8 mouse cellular contexts compared by ENCODE assay signal in the genomic region with DNA sequence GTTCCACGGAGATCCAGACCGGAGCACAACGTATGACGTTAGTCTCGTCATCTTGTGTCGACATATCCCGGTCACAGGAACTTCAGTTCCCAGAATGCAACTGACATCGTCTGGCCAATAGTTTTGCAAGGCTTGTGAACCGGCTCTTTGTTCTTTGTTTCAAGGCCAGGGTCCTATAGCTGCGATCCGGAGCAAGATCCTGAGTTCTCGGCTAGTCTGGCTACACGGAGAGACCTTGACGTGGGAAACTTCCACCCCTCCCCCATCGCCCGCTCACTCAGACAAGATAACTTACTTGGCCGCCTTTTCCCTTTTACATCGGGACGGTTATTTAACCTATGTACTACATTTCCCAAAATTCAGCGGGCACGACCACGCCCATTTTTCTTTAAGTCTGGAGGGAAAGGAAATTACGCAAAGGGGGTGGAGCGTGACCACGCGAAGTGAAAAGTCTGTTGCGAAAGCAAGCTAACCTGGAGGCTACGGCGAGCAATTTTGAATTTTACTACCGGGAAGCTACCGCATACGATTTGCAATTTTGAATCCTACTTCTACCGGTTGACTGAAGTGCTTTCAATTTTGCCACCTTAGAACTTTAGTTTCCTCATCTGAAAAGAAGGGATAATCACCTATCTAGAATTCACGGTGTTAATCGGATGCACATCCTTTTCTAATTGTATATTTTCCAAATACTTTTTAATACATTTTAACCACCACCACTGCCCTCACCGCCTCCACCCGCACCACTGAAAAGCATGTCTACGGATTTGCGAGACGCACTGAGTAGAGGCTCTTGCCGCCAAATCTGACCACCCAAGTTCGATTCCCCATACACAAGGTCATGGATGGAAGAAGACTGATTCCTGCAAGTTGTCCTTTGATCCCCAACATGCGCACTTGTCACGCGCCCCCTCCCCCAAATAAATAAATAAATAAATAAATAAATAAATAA. TPM values are rescaled to one million over a fixed set of nuclear protein-coding genes. Genes with fewer than 3 reads are reported as not detected.
DNase-seq lines count a peak whose midpoint lies in the region; ATAC-seq lines count a peak whose summit lies in the region.

TSS of gene Ftsj1 (minus strand) at position 73 of the 952 bp plus-strand sequence.

- H3K36me3 ChIP-seq in forebrain, embryonic 11.5 days (ENCODE audit: control insufficient read depth, insufficient read depth, low read length) = no peaks in the 10 kb centered on the region
- 0 out of 2 replicates have a peak, but pooled peaks cover 2% of the 10 kb centered on the region for H3K36me3 ChIP-seq in heart, embryonic 16.5 days (ENCODE audit: control insufficient read depth, insufficient read depth)
- H3K36me3 ChIP-seq in liver, embryonic 15.5 days (replicated peaks) = peaks cover 13% of the 10 kb centered on the region
- H3K36me3 ChIP-seq in neural tube, embryonic 12.5 days = no peaks in the 10 kb centered on the region

- peak; percentile 93 for ATAC-seq in forebrain, embryonic 11.5 days (replicated peaks; ENCODE audit: low FRiP score)
- ATAC-seq in heart, embryonic 16.5 days (replicated peaks; ENCODE audit: extremely low read depth, insufficient read depth, low FRiP score) = peak; percentile 90
- ATAC-seq in liver, embryonic 15.5 days (ENCODE audit: insufficient read depth) = peak; percentile 93
- peak; percentile 93 for ATAC-seq in neural tube, embryonic 12.5 days (ENCODE audit: low FRiP score, low read depth)

- peak within 1 kb of the TSS; percentile 52 for H3K4me3 ChIP-seq in forebrain, embryonic 11.5 days (ENCODE audit: low read depth, low read length)
- peak within 1 kb of the TSS; percentile 69 for H3K4me3 ChIP-seq in heart, embryonic 16.5 days (ENCODE audit: low read length)
- peak within 1 kb of the TSS; percentile 72 for H3K4me3 ChIP-seq in liver, embryonic 15.5 days (replicated peaks)
- H3K4me3 ChIP-seq in neural tube, embryonic 12.5 days = peak within 1 kb of the TSS; percentile 48

- no peaks in the 10 kb centered on the region for H3K9me3 ChIP-seq in forebrain, embryonic 11.5 days (ENCODE audit: control insufficient read depth, low read length)
- no peaks in the 10 kb centered on the region for H3K9me3 ChIP-seq in heart, embryonic 16.5 days (replicated peaks; ENCODE audit: control insufficient read depth, low read length)
- H3K9me3 ChIP-seq in liver, embryonic 15.5 days (replicated peaks) = no peaks in the 10 kb centered on the region
- no peaks in the 10 kb centered on the region for H3K9me3 ChIP-seq in neural tube, embryonic 12.5 days

- peak; percentile 68 to 76 for DNase-seq in CD8-positive naive resting alpha-beta T cell, adult 2 months (ENCODE audit: low read depth in 2 of 2, low spot score in 2 of 2)
- DNase-seq in c-Kit-positive CD71-negative TER-119-negative erythroid progenitor cells, embryonic 14.5 days (ENCODE audit: low read depth) = peak; percentile 83
- DNase-seq in forebrain, embryonic 11.5 days (ENCODE audit: low spot score) = peak; percentile 75
- peak; percentile 87 to 90 for DNase-seq in kidney, postnatal 36 days
- DNase-seq in telencephalon, adult 2 months (ENCODE audit: low read depth, low spot score) = peak; percentile 92

- H3K4me1 ChIP-seq in forebrain, embryonic 11.5 days (replicated peaks; ENCODE audit: control insufficient read depth, insufficient read depth, low read length) = no peaks in the 10 kb centered on the region
- H3K4me1 ChIP-seq in heart, embryonic 16.5 days (ENCODE audit: control insufficient read depth, insufficient read depth, low read length) = peaks cover 4% of the 10 kb centered on the region
- H3K4me1 ChIP-seq in liver, embryonic 15.5 days (replicated peaks) = peaks cover 11% of the 10 kb centered on the region
- peaks cover 6% of the 10 kb centered on the region for H3K4me1 ChIP-seq in neural tube, embryonic 12.5 days

- 14% methylated on average over 45 of the region's 45 CpGs for WGBS in forebrain, embryonic 11.5 days
- WGBS in heart, embryonic 16.5 days = 9% methylated on average over 45 of the region's 45 CpGs
- WGBS in liver, embryonic 15.5 days (ENCODE audit: insufficient replicate concordance) = 13% methylated on average over 45 of the region's 45 CpGs
- 14% methylated on average over 45 of the region's 45 CpGs for WGBS in neural tube, embryonic 12.5 days

- 0 out of 2 replicates have a peak within 1 kb of the TSS, but pooled peaks have one; percentile 31 for H3K27ac ChIP-seq in forebrain, embryonic 11.5 days (ENCODE audit: low read depth, low read length)
- H3K27ac ChIP-seq in heart, embryonic 16.5 days (ENCODE audit: low read length) = peak within 1 kb of the TSS; percentile 70
- H3K27ac ChIP-seq in liver, embryonic 15.5 days (replicated peaks) = peak within 1 kb of the TSS; percentile 82
- H3K27ac ChIP-seq in neural tube, embryonic 12.5 days = no peak within 1 kb of the TSS

- H3K27me3 ChIP-seq in forebrain, embryonic 11.5 days (ENCODE audit: control insufficient read depth, insufficient read depth, low read length) = no peaks in the 10 kb centered on the region
- H3K27me3 ChIP-seq in heart, embryonic 16.5 days (ENCODE audit: control insufficient read depth, insufficient read depth, low read length) = no peaks in the 10 kb centered on the region
- H3K27me3 ChIP-seq in liver, embryonic 15.5 days = no peaks in the 10 kb centered on the region
- H3K27me3 ChIP-seq in neural tube, embryonic 12.5 days (replicated peaks) = no peaks in the 10 kb centered on the region

- H3K9ac ChIP-seq in forebrain, embryonic 11.5 days (ENCODE audit: low read length) = peak within 1 kb of the TSS; percentile 71
- H3K9ac ChIP-seq in heart, embryonic 16.5 days (ENCODE audit: low read length) = peak within 1 kb of the TSS; percentile 79
- H3K9ac ChIP-seq in liver, embryonic 15.5 days = peak within 1 kb of the TSS; percentile 64
- peak within 1 kb of the TSS; percentile 54 for H3K9ac ChIP-seq in neural tube, embryonic 12.5 days

- peak within 1 kb of the TSS; percentile 51 for H3K4me2 ChIP-seq in forebrain, embryonic 11.5 days (ENCODE audit: low read depth, low read length, severe bottlenecking)
- H3K4me2 ChIP-seq in heart, embryonic 16.5 days (ENCODE audit: low read depth, low read length) = peak within 1 kb of the TSS; percentile 75
- peak within 1 kb of the TSS; percentile 74 for H3K4me2 ChIP-seq in liver, embryonic 15.5 days
- peak within 1 kb of the TSS; percentile 61 for H3K4me2 ChIP-seq in neural tube, embryonic 12.5 days (replicated peaks)

RNA-seq across cellular contexts. Expression of gene Ftsj1, which starts in this region (rescaled TPM):
- 40.4 and 47.1 TPM in 2 replicates for polyA plus RNA-seq in forebrain, embryonic 11.5 days (2014; fragmentation: Nextera tagmentation; extraction: Ambion mirVana)
- polyA plus RNA-seq in heart, embryonic 16.5 days (2015; fragmentation: Nextera tagmentation; extraction: Ambion mirVana) = 23.8 and 25.7 TPM in 2 replicates
- polyA plus RNA-seq in liver, embryonic 15.5 days (2015; fragmentation: Nextera tagmentation; extraction: Ambion mirVana) = 34.0 and 36.4 TPM in 2 replicates
- 45.8 and 46.3 TPM in 2 replicates for polyA plus RNA-seq in neural tube, embryonic 12.5 days (2016; fragmentation: Nextera tagmentation; extraction: Ambion mirVana)
